Mouse (Mus musculus): ENCODE measurements at regions not wholly inside any gene's neighbourhood (a gene's known extent, or its start where the extent isn't known, plus 50 kb on each side); places are given as distances from the start of the nearest gene placed in this dataset.

DNA sequence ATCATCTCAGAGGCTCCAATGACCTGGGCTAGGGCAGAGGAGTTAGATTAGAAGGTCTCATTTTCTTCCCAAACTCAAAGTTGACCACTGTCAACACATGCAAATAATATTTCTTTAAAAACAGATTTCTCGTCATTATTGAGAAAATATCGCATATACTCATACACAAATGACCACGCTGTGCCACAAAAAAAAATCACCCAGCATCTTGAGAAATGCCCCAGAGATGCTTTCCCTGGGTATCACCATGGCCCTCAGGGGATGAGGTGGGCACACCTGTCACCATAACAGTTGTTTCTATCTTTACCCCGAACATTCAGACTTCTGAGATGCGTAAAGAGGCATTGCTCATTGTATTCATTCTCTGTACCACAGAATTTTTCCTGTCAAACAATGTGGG lies 134.4 kb upstream of the Foxq1 start:
- Histone ChIP-seq H3K27ac (ENCODE audit: control insufficient read depth, low read depth, low read length) (no peak overlapping the region), H3K9me3 (replicated peaks; ENCODE audit: insufficient read depth, low read length) (no peaks in the 10 kb centered on the region), H3K4me3 (ENCODE audit: control insufficient read depth in 1 of 2, insufficient read depth in 1 of 2, low read depth in 2 of 2, low read length in 2 of 2) (no peak overlapping the region), H3K36me3 (ENCODE audit: control insufficient read depth in 1 of 2, insufficient read depth in 2 of 2, low read length in 2 of 2) (no peaks in the 10 kb centered on the region), H3K9ac (ENCODE audit: control insufficient read depth, low read depth, low read length, poor library complexity, severe bottlenecking) (no peak overlapping the region), H3K27me3 (ENCODE audit: control insufficient read depth in 1 of 2, insufficient read depth in 2 of 2, low read length in 2 of 2) (no peaks in the 10 kb centered on the region), H3K79me2 (ENCODE audit: control insufficient read depth, insufficient read depth, low read length, poor library complexity) (no peaks in the 10 kb centered on the region), H3K4me1 (ENCODE audit: control insufficient read depth in 1 of 2, insufficient read depth in 2 of 2, low read length in 2 of 2) (no peaks in the 10 kb centered on the region)
- TF ChIP-seq TCF12 (IDR thresholded peaks at IDR 0.05; ENCODE audit: low read depth, low read length) (no peak), MAX (IDR thresholded peaks at IDR 0.05; ENCODE audit: low read length) (no peak), KAT2A (conservative IDR thresholded peaks at IDR 0.05; ENCODE audit: low read depth, low read length) (no peak), USF2 (IDR thresholded peaks at IDR 0.05; ENCODE audit: borderline replicate concordance in 1 of 2, insufficient read depth in 1 of 2, low read depth in 1 of 2, low read length in 2 of 2) (no peak), ZMIZ1 (IDR thresholded peaks at IDR 0.05; ENCODE audit: low read depth, low read length) (no peak), ETS1 (IDR thresholded peaks at IDR 0.05; ENCODE audit: low read depth, low read length) (no peak), EP300 (IDR thresholded peaks at IDR 0.05; ENCODE audit: low read depth in 1 of 2, low read length in 2 of 2) (no peak), BHLHE40 (IDR thresholded peaks at IDR 0.05; ENCODE audit: borderline replicate concordance, low read depth, low read length) (no peak), USF1 (IDR thresholded peaks at IDR 0.05; ENCODE audit: low read depth, low read length) (no peak), POLR2AphosphoS5 (IDR thresholded peaks at IDR 0.05; ENCODE audit: borderline replicate concordance, low read depth, low read length) (no peak), JUND (IDR thresholded peaks at IDR 0.05; ENCODE audit: low read depth, low read length) (no peak), GATA1 (IDR thresholded peaks at IDR 0.05; ENCODE audit: low read depth, low read length) (no peak), MXI1 (IDR thresholded peaks at IDR 0.05; ENCODE audit: low read depth, low read length) (no peak), E2F4 (IDR thresholded peaks at IDR 0.05; ENCODE audit: borderline replicate concordance, low read depth, low read length) (no peak), MYB (IDR thresholded peaks at IDR 0.05; ENCODE audit: low read depth, low read length) (no peak), CHD2 (IDR thresholded peaks at IDR 0.05; ENCODE audit: low read length) (no peak), SMC3 (IDR thresholded peaks at IDR 0.05; ENCODE audit: low read depth, low read length) (no peak), MAZ (IDR thresholded peaks at IDR 0.05; ENCODE audit: low read depth, low read length) (no peak), ELF1 (IDR thresholded peaks at IDR 0.05; ENCODE audit: low read depth, low read length) (no peak), CTCF (IDR thresholded peaks at IDR 0.05 in 2 of 3, conservative IDR thresholded peaks at IDR 0.05 in 1 of 3; ENCODE audit: control insufficient read depth in 1 of 3, insufficient read depth in 1 of 3, low read depth in 2 of 3, low read length in 3 of 3, poor library complexity in 1 of 3, severe bottlenecking in 1 of 3) (no peak)
- DNase-seq (ENCODE audit: low read depth, low spot score) = no peak

DNA sequence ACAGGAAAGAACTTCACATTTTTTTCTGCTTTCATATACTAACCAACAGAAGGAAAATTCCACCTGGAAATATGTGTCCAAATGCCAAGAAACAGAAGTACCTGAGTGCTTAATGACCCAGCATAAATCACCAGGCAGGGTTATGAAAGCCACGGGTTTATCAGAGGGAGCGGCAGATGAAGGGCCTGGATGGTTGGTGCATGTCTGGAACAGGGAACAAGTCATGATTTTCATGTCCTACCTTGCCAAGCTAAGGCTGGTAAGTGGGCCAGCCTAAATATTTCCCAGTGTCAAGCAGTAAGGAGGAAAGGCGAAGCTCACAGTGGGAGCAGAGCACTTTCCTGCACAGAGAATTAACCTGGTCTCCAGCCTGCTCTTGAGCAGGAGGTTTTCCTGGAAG lies 132.3 kb upstream of the Foxq1 start:
- no peak for DNase-seq (ENCODE audit: low read depth, low spot score)
- no peaks in the 10 kb centered on the region for H3K79me2 ChIP-seq (ENCODE audit: control insufficient read depth, insufficient read depth, low read length, poor library complexity)
- H3K27me3 ChIP-seq (ENCODE audit: control insufficient read depth in 1 of 2, insufficient read depth in 2 of 2, low read length in 2 of 2) = no peaks in the 10 kb centered on the region
- no peaks in the 10 kb centered on the region for H3K9me3 ChIP-seq (replicated peaks; ENCODE audit: insufficient read depth, low read length)
- no peak overlapping the region for H3K4me3 ChIP-seq (ENCODE audit: control insufficient read depth in 1 of 2, insufficient read depth in 1 of 2, low read depth in 2 of 2, low read length in 2 of 2)
- H3K27ac ChIP-seq (ENCODE audit: control insufficient read depth, low read depth, low read length) = no peak overlapping the region
- TF ChIP-seq TBP (IDR thresholded peaks at IDR 0.05; ENCODE audit: low read depth, low read length) (no peak), POLR2AphosphoS2 (IDR thresholded peaks at IDR 0.05; ENCODE audit: low read length) (no peak), CHD2 (IDR thresholded peaks at IDR 0.05; ENCODE audit: low read length) (no peak), NELFE (IDR thresholded peaks at IDR 0.05; ENCODE audit: low read depth, low read length) (no peak), E2F4 (IDR thresholded peaks at IDR 0.05; ENCODE audit: borderline replicate concordance, low read depth, low read length) (no peak)
- no peak overlapping the region for H3K9ac ChIP-seq (ENCODE audit: control insufficient read depth, low read depth, low read length, poor library complexity, severe bottlenecking)
- no peaks in the 10 kb centered on the region for H3K4me1 ChIP-seq (ENCODE audit: control insufficient read depth in 1 of 2, insufficient read depth in 2 of 2, low read length in 2 of 2)
- H3K36me3 ChIP-seq (ENCODE audit: control insufficient read depth in 1 of 2, insufficient read depth in 2 of 2, low read length in 2 of 2) = no peaks in the 10 kb centered on the region
